Mouse (Mus musculus): ENCODE measurements at regions not wholly inside any gene's neighbourhood (a gene's known extent, or its start where the extent isn't known, plus 50 kb on each side); places are given as distances from the start of the nearest gene placed in this dataset.

GRCm38 (mm10) chr10:8043416-8044163, 87.6 kb upstream of the Tab2 start:
- TF ChIP-seq CTCF (IDR thresholded peaks at IDR 0.05; ENCODE audit: low read depth, low read length) (no peak), POLR2A (IDR thresholded peaks at IDR 0.05; ENCODE audit: borderline replicate concordance, low read depth, low read length) (no peak)

All from bone marrow macrophage, adult 2 months (primary cell).